Mouse (Mus musculus): ENCODE measurements around the gene Cdhr4. TPM values are rescaled to one million over a fixed set of nuclear protein-coding genes. Genes with fewer than 3 reads are reported as not detected.
A peak's percentile ranks its signal among the peaks of the same experiment; 100 is the strongest.

Cdhr4 gene
- polyA plus RNA-seq, 1 experiment: 5.2 TPM

DNA sequence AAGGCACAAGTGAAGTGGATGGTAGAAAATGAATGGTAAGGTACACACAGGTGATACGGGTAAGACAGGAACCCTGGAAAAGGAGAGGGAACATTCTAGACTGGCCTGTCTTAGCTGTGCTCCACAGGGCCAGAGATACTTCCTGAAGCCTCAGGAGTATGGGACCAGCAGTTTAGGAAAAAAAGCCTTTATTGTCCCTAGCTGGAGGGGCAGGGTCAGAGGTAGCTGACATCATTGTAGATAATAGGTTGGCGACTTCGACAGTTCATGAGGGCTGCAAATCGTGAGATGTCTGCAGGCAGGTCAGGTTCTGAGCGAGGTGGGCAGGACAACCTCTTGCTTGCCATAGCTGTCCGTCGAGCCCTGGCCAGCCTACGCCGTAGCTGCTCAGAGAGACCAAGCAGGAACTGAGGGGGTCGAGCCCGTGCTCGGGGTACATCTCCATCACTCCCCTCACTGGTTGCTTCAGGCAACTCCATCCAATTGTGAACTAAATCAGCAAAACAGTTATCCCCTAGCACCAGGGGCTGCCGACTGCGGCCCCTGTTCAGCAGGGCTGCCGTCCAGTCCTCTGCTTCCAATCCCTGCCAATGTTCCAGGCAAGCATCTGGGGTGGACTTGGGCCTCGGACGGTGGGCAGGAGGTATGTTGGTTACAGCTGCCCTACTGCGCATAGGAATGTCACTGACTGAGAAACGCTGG, 8.1 kb upstream of the Cdhr4 start:
- Histone ChIP-seq H3K4me1 (ENCODE audit: control insufficient read depth, insufficient read depth, low read length) (peaks cover 50% of the 10 kb centered on the region), H3K4me3 (ENCODE audit: insufficient read depth, low read length) (peak overlapping the region; percentile 86), H3K27ac (ENCODE audit: insufficient read depth, low read depth, low read length) (peak overlapping the region; percentile 89)
- no peak for TF ChIP-seq CTCF (IDR thresholded peaks at IDR 0.05; ENCODE audit: low read depth, low read length)
- TF ChIP-seq POLR2A (IDR thresholded peaks at IDR 0.05; ENCODE audit: borderline replicate concordance, low read depth, low read length): no peak

DNA sequence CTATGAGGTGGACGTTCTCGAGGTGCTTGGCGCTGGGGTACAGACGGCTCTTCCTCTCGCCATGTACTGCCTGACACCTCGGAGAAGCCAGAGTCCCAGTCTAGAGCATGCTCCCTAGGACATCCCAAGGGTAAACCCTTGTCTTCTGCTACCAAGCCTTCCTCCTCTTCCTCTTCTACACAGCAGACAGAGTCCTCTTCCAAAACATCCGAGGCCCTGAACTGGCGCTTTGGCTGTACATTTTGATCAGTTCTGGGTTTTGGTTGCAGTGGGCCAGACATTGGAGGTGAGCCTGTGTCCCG, 7.6 kb upstream of the Cdhr4 start:
- Histone ChIP-seq H3K27ac (ENCODE audit: insufficient read depth, low read depth, low read length) (peak overlapping the region; percentile 89), H3K4me1 (ENCODE audit: control insufficient read depth, insufficient read depth, low read length) (peaks cover 47% of the 10 kb centered on the region), H3K4me3 (ENCODE audit: insufficient read depth, low read length) (peak overlapping the region; percentile 86)
- no peak for TF ChIP-seq POLR2A (IDR thresholded peaks at IDR 0.05; ENCODE audit: borderline replicate concordance, low read depth, low read length)
- no peak for TF ChIP-seq CTCF (IDR thresholded peaks at IDR 0.05; ENCODE audit: low read depth, low read length)

DNA sequence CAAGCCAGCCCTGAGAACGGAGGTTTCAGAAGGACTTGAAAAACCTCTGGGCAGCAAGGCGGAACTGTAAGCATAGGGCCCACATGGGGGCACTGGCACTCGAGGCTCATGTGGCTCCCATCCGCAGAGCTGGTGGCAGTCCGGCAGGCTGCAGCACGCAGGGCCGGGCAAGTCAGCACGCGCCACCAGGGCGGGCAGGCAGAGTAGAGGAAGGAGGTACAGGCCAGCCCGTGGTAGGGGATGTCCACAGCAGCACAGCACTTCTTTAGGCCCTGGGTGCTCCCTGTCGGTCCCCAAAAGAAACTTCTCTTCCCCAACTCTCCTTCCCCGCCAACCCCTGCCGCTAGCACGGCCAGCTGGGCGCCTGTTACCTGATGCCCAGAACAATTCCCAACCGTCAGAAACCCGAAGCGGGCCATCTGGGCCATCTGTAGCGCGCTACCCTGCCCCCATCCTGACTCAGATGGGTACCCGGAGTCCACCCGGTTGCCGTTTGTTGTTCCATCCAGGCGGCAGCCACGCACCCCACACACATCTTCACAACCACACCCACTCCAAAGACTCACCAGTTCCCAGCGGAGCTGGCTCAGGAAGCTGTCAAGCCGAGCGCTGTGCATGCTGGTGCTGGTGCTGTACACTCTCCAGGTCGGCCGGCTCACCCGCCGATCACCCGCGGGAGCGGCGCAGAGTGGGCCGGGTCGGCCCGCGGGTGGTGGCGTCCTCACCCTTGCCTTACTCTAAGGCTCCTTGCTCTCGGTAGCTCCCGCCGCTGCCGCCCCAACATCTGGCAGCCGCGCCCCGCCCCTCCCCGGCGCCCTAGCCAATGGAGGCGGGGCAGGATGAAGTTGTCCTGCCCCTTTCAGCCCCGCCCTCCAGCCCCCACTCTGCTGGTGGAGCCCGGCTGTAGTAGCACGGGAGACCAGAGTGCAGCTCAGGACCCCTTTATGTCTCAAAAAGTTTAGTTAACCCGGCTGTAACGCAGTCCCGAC, 6.9 kb upstream of the Cdhr4 start, which contains the start of gene Inka1:
TSS of gene Inka1 (minus strand) at position 749 of the 989 bp plus-strand sequence.
- peaks cover 43% of the 10 kb centered on the region for H3K4me1 ChIP-seq (ENCODE audit: control insufficient read depth, insufficient read depth, low read length)
- peak within 1 kb of the TSS; percentile 89 for H3K27ac ChIP-seq (ENCODE audit: insufficient read depth, low read depth, low read length)
- H3K4me3 ChIP-seq (ENCODE audit: insufficient read depth, low read length): peak within 1 kb of the TSS; percentile 86

DNA sequence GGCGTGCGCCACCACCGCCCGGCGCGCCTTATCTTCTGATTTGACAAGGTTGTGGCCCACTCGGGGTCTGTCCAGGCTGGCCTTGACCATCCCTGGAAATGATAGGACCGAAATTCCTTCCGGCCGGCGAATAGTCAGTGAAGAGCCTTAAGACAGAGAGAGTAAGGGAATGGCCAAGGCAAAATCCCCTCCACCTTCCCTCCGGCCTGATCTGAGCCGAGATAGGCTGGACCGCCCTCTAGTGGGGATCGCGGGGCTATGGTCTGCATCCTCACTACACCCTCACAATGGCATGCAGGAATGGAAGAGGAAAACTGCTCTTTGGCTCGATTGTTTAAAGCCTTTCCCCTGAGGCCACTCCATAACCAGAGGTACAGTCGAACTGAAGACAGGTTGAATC, 5.9 kb upstream of the Cdhr4 start:
- Histone ChIP-seq H3K4me1 (ENCODE audit: control insufficient read depth, insufficient read depth, low read length) (peaks cover 35% of the 10 kb centered on the region), H3K4me3 (ENCODE audit: insufficient read depth, low read length) (peak overlapping the region; percentile 86), H3K27ac (ENCODE audit: insufficient read depth, low read depth, low read length) (no peak overlapping the region)
- TF ChIP-seq POLR2A (IDR thresholded peaks at IDR 0.05; ENCODE audit: borderline replicate concordance, low read depth, low read length) (no peak), CTCF (IDR thresholded peaks at IDR 0.05; ENCODE audit: low read depth, low read length) (peak; percentile 59)

More for the DNA sequence above, 6.9 kb upstream of the Cdhr4 start, which contains the start of gene Inka1:
- TF ChIP-seq POLR2A (IDR thresholded peaks at IDR 0.05; ENCODE audit: borderline replicate concordance, low read depth, low read length) (no peak), CTCF (IDR thresholded peaks at IDR 0.05; ENCODE audit: low read depth, low read length) (no peak)

DNA sequence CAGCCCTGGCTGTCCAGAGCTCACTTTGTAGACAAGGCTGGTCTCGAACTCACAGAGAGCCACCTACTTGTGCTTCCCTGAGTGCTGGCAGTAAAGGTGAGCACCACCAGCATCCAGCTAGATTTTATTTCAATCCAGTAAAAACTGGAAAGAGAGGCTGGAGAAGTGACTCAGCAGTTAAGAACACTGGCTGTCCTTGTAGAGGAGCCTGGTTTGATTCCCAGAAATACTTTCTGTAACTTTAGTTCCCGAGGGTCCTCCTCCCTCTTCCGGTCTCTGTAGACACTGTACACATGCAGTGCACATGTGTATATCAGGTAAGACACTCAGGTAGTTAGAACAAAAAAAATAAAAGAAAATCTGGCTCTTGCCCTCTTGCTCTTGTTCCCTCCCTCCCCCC, 4.3 kb upstream of the Cdhr4 start:
- Histone ChIP-seq H3K4me1 (ENCODE audit: control insufficient read depth, insufficient read depth, low read length) (peaks cover 23% of the 10 kb centered on the region), H3K4me3 (ENCODE audit: insufficient read depth, low read length) (no peak overlapping the region), H3K27ac (ENCODE audit: insufficient read depth, low read depth, low read length) (no peak overlapping the region)
- TF ChIP-seq CTCF (IDR thresholded peaks at IDR 0.05; ENCODE audit: low read depth, low read length): no peak
- no peak for TF ChIP-seq POLR2A (IDR thresholded peaks at IDR 0.05; ENCODE audit: borderline replicate concordance, low read depth, low read length)

DNA sequence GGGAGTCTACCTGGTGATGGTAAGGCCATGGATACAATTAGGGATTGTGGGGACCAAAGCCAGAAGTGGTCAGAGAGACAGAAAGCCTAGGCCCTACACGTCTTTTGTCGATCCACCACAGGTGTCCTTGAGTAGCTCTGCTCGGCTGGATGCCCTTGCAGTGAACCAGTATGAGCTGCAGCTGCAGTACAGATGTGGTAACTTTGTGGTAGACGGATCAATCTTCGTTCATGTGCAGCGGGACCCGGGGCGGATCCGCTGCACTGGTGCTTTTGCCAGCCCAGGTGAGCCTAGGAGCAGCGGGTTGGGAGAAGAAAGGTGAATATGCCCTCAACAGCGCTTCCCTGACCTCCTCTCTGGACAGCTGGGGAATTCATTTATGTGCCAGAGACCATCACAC, 716 bp downstream of the Cdhr4 start:
- no peak overlapping the region for H3K27ac ChIP-seq (ENCODE audit: insufficient read depth, low read depth, low read length)
- H3K4me3 ChIP-seq (ENCODE audit: insufficient read depth, low read length): no peak overlapping the region
- H3K4me1 ChIP-seq (ENCODE audit: control insufficient read depth, insufficient read depth, low read length): peaks cover 23% of the 10 kb centered on the region
- TF ChIP-seq CTCF (IDR thresholded peaks at IDR 0.05; ENCODE audit: low read depth, low read length) (no peak), POLR2A (IDR thresholded peaks at IDR 0.05; ENCODE audit: borderline replicate concordance, low read depth, low read length) (no peak)

DNA sequence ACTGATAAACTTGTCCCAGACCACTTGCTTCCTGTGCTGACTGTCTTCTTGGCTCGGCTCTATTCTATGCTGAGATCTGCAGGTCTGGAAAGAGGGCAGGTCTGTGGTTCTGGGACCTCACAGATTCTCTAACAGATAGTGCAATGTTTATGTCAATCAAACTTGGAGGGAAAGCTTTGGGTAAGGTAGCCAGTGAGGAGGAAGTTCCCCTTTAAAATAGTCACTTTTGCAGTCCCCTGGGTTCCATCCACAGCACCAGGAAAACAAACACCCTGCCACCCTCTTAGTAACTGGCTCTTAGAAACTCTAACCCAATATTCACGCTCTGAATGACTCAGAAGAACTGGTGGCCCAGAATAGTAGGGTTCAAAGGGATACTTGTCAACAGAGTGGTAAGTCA, 2.2 kb downstream of the Cdhr4 start:
- Histone ChIP-seq H3K4me1 (ENCODE audit: control insufficient read depth, insufficient read depth, low read length) (peaks cover 27% of the 10 kb centered on the region), H3K4me3 (ENCODE audit: insufficient read depth, low read length) (no peak overlapping the region), H3K27ac (ENCODE audit: insufficient read depth, low read depth, low read length) (peak overlapping the region; percentile 54)
- TF ChIP-seq POLR2A (IDR thresholded peaks at IDR 0.05; ENCODE audit: borderline replicate concordance, low read depth, low read length) (no peak), CTCF (IDR thresholded peaks at IDR 0.05; ENCODE audit: low read depth, low read length) (no peak)

DNA sequence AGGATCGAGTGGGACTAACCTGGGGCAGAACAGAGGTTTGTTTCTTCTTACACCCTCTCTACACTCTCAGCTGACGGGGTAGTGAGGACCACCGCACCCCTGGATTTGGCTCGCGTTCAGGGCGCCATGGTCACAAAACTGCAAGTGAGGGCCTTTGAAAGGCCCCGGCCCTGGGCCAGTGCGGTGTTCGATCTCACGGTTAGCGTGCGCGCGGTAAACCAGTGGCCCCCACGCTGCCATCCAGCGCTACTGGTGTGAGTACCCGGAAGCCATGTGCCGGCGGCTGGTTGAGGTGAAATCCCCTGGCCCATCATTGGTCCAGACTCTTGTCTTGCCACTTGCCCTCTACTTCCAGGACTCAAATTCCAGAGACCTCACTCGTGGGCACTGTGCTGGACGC, 3.2 kb downstream of the Cdhr4 start:
- no peak for TF ChIP-seq CTCF (IDR thresholded peaks at IDR 0.05; ENCODE audit: low read depth, low read length)
- no peak for TF ChIP-seq POLR2A (IDR thresholded peaks at IDR 0.05; ENCODE audit: borderline replicate concordance, low read depth, low read length)
- no peak overlapping the region for H3K4me3 ChIP-seq (ENCODE audit: insufficient read depth, low read length)
- peaks cover 27% of the 10 kb centered on the region for H3K4me1 ChIP-seq (ENCODE audit: control insufficient read depth, insufficient read depth, low read length)
- H3K27ac ChIP-seq (ENCODE audit: insufficient read depth, low read depth, low read length): no peak overlapping the region

DNA sequence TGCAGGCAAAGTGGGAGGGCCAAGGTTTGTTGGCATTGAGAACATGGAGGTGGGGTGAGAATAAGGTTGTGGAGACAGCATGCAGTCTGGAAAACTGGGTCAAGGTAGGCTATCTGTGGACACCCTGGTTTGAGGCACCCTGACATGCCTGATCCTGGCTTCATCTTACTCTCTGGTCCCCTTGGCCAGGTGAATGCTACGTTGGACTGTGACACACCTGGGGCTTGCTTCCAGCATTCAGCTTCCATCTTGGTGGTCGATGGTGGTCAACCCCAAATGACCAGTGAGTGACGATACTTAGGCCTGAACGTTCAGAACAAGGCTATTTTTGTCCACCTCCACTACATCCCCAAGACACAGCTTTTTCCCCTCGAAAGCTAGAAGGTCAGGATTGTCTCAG, 3.8 kb downstream of the Cdhr4 start, which contains the start of gene Gm20662:
TSS of gene Gm20662 (plus strand) at position 301 of the 400 bp plus-strand sequence.
- TF ChIP-seq POLR2A (IDR thresholded peaks at IDR 0.05; ENCODE audit: borderline replicate concordance, low read depth, low read length) (no peak), CTCF (IDR thresholded peaks at IDR 0.05; ENCODE audit: low read depth, low read length) (no peak)
- Histone ChIP-seq H3K4me3 (ENCODE audit: insufficient read depth, low read length) (no peak within 1 kb of the TSS), H3K27ac (ENCODE audit: insufficient read depth, low read depth, low read length) (peak within 1 kb of the TSS; percentile 22; the same call in 1 of the 2 replicates), H3K4me1 (ENCODE audit: control insufficient read depth, insufficient read depth, low read length) (peaks cover 27% of the 10 kb centered on the region)

Data from bone marrow macrophage, adult 2 months (primary cell).